Mouse (Mus musculus): ENCODE measurements around the gene Nr3c2. TPM values are rescaled to one million over a fixed set of nuclear protein-coding genes. Genes with fewer than 3 reads are reported as not detected.

The Nr3c2 gene
- total RNA-seq, 1 experiment = 1.4 TPM

DNA sequence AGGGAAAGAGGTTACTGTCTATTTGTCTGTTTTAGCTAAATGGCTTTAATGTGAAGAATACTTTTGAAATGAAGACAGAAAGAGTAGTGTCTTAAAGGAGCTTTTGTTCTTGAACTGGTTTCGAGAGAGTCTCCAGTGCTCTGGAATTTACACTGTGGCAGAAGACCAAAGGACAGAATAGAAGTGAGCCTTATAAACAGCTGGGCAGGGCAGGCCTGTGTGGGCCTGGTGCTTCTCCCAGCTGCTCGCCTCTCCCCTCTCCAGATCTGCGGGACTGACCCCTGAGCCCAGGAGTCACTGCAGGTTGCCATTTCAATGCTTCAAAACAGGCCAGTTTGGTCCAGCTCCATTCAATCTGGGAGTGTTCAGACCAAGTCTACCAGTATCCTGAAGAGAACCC is 274.5 kb downstream of the Nr3c2 start:
- H3K9me3 ChIP-seq (ENCODE audit: control insufficient read depth, insufficient read depth, low read depth, low read length) = no peaks in the 10 kb centered on the region
- no peaks in the 10 kb centered on the region for H3K4me1 ChIP-seq (ENCODE audit: control insufficient read depth in 2 of 2, insufficient read depth in 2 of 2, low read length in 2 of 2, poor library complexity in 1 of 2)
- no peak overlapping the region for H3K27ac ChIP-seq (ENCODE audit: insufficient read depth, low read depth, low read length, poor library complexity, severe bottlenecking)
- H3K36me3 ChIP-seq (ENCODE audit: control insufficient read depth, insufficient read depth, low read length, poor library complexity, severe bottlenecking) = no peaks in the 10 kb centered on the region
- no peak overlapping the region for H3K4me3 ChIP-seq (ENCODE audit: insufficient read depth in 1 of 2, low read depth in 1 of 2, low read length in 2 of 2, poor library complexity in 1 of 2, severe bottlenecking in 1 of 2)
- no peak overlapping the region for H3K9ac ChIP-seq (ENCODE audit: insufficient read depth, low read depth, low read length, poor library complexity, severe bottlenecking)
- no peak for DNase-seq (ENCODE audit: low read depth, low spot score)
- in situ Hi-C loops (cut with MboI; ENCODE audit: low sequenced_read_pairs in 2 of 2, unreplicated experiment in 2 of 2) = no loop called here
- TF ChIP-seq ZC3H11A (IDR thresholded peaks at IDR 0.05; ENCODE audit: borderline replicate concordance, low read depth, low read length) = no peak
- no peak for TF ChIP-seq ZNF384 (IDR thresholded peaks at IDR 0.05; ENCODE audit: low read depth, low read length)
- no peak for TF ChIP-seq MAFK (IDR thresholded peaks at IDR 0.05; ENCODE audit: insufficient read depth, low read depth, low read length)
- TF ChIP-seq HCFC1 (IDR thresholded peaks at IDR 0.05; ENCODE audit: borderline replicate concordance, insufficient read depth, low read length) = no peak
- TF ChIP-seq CHD2 (IDR thresholded peaks at IDR 0.05; ENCODE audit: low read depth, low read length) = no peak

DNA sequence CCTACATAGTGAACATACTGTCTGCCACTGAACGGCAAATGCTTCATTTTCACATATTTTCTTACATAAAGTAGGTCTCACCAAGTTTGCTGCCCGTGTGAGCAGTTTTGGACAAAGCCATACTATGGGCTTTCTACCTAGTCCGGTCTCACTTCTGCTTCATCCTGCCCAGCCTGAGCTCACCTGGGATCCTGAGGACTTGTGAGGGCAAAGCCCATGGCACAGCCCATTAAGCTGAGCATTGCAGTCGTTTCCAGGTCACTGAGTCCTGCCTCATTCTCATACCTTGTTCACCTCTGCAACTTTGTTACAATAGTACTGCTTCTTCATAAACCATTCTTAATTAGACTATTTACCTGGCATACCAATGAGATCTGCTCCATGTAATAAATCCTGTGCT is 276.2 kb downstream of the Nr3c2 start:
- Histone ChIP-seq H3K4me3 (ENCODE audit: insufficient read depth in 1 of 2, low read depth in 1 of 2, low read length in 2 of 2, poor library complexity in 1 of 2, severe bottlenecking in 1 of 2) (no peak overlapping the region), H3K36me3 (ENCODE audit: control insufficient read depth, insufficient read depth, low read length, poor library complexity, severe bottlenecking) (no peaks in the 10 kb centered on the region), H3K9ac (ENCODE audit: insufficient read depth, low read depth, low read length, poor library complexity, severe bottlenecking) (no peak overlapping the region), H3K4me1 (ENCODE audit: control insufficient read depth in 2 of 2, insufficient read depth in 2 of 2, low read length in 2 of 2, poor library complexity in 1 of 2) (no peaks in the 10 kb centered on the region), H3K9me3 (ENCODE audit: control insufficient read depth, insufficient read depth, low read depth, low read length) (no peaks in the 10 kb centered on the region), H3K27ac (ENCODE audit: insufficient read depth, low read depth, low read length, poor library complexity, severe bottlenecking) (no peak overlapping the region)
- in situ Hi-C loops (cut with MboI; ENCODE audit: low sequenced_read_pairs in 2 of 2, unreplicated experiment in 2 of 2) = no loop called here
- DNase-seq (ENCODE audit: low read depth, low spot score) = no peak
- TF ChIP-seq ZNF384 (IDR thresholded peaks at IDR 0.05; ENCODE audit: low read depth, low read length) (no peak), CHD2 (IDR thresholded peaks at IDR 0.05; ENCODE audit: low read depth, low read length) (no peak), MAFK (IDR thresholded peaks at IDR 0.05; ENCODE audit: insufficient read depth, low read depth, low read length) (no peak), HCFC1 (IDR thresholded peaks at IDR 0.05; ENCODE audit: borderline replicate concordance, insufficient read depth, low read length) (no peak), ZC3H11A (IDR thresholded peaks at IDR 0.05; ENCODE audit: borderline replicate concordance, low read depth, low read length) (no peak)

DNA sequence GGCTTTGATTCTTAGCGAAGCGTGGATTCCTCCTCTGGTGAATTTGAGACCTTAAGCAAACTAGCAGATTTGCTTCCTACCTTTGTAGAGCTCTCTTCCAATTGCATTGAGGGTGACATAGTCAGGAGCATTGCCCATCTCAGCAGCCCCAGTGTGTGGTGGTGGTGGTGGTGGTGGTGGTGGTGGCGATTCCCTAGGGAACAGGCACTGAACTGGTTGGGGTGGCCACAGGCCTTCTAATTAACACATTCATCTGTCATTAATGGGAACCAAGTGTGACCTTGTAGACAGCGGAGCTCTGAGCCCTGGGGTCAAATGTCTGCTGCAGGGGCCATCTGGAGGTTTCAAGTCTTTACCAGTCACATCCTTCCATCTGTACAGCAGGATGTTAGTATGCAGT is 277.1 kb downstream of the Nr3c2 start:
- Histone ChIP-seq H3K9ac (ENCODE audit: insufficient read depth, low read depth, low read length, poor library complexity, severe bottlenecking) (no peak overlapping the region), H3K36me3 (ENCODE audit: control insufficient read depth, insufficient read depth, low read length, poor library complexity, severe bottlenecking) (no peaks in the 10 kb centered on the region), H3K4me1 (ENCODE audit: control insufficient read depth in 2 of 2, insufficient read depth in 2 of 2, low read length in 2 of 2, poor library complexity in 1 of 2) (no peaks in the 10 kb centered on the region), H3K4me3 (ENCODE audit: insufficient read depth in 1 of 2, low read depth in 1 of 2, low read length in 2 of 2, poor library complexity in 1 of 2, severe bottlenecking in 1 of 2) (no peak overlapping the region), H3K27ac (ENCODE audit: insufficient read depth, low read depth, low read length, poor library complexity, severe bottlenecking) (no peak overlapping the region), H3K9me3 (ENCODE audit: control insufficient read depth, insufficient read depth, low read depth, low read length) (no peaks in the 10 kb centered on the region)
- TF ChIP-seq ZNF384 (IDR thresholded peaks at IDR 0.05; ENCODE audit: low read depth, low read length) = no peak
- no peak for TF ChIP-seq HCFC1 (IDR thresholded peaks at IDR 0.05; ENCODE audit: borderline replicate concordance, insufficient read depth, low read length)
- no peak for TF ChIP-seq MAFK (IDR thresholded peaks at IDR 0.05; ENCODE audit: insufficient read depth, low read depth, low read length)
- no peak for TF ChIP-seq ZC3H11A (IDR thresholded peaks at IDR 0.05; ENCODE audit: borderline replicate concordance, low read depth, low read length)
- no peak for TF ChIP-seq CHD2 (IDR thresholded peaks at IDR 0.05; ENCODE audit: low read depth, low read length)
- in situ Hi-C loops (cut with MboI; ENCODE audit: low sequenced_read_pairs in 2 of 2, unreplicated experiment in 2 of 2) = no loop called here
- DNase-seq (ENCODE audit: low read depth, low spot score) = no peak

DNA sequence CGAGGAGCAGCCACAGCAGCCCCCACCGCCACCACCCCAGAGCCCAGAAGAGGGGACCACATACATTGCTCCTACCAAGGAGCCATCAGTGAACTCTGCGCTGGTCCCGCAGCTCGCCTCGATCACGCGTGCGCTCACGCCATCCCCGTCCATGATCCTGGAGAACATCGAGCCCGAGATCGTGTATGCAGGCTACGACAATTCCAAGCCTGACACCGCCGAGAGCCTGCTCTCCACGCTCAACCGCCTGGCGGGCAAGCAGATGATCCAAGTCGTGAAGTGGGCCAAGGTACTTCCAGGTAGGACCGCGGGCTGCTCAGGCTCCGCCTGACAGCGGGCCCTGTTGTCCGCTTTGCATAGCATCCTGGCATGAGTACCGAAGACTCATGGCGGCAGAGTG is 286.6 kb downstream of the Nr3c2 start:
- no peaks in the 10 kb centered on the region for H3K36me3 ChIP-seq (ENCODE audit: control insufficient read depth, insufficient read depth, low read length, poor library complexity, severe bottlenecking)

More for the DNA sequence above, 286.6 kb downstream of the Nr3c2 start:
- peak overlapping the region; percentile 52; the same call in 1 of the 2 replicates for H3K9ac ChIP-seq (ENCODE audit: insufficient read depth, low read depth, low read length, poor library complexity, severe bottlenecking)
- peak; percentile 12 for DNase-seq (ENCODE audit: low read depth, low spot score)
- TF ChIP-seq MAFK (IDR thresholded peaks at IDR 0.05; ENCODE audit: insufficient read depth, low read depth, low read length) = no peak
- TF ChIP-seq ZC3H11A (IDR thresholded peaks at IDR 0.05; ENCODE audit: borderline replicate concordance, low read depth, low read length) = no peak
- TF ChIP-seq ZNF384 (IDR thresholded peaks at IDR 0.05; ENCODE audit: low read depth, low read length) = no peak
- no peak for TF ChIP-seq HCFC1 (IDR thresholded peaks at IDR 0.05; ENCODE audit: borderline replicate concordance, insufficient read depth, low read length)
- no peak for TF ChIP-seq CHD2 (IDR thresholded peaks at IDR 0.05; ENCODE audit: low read depth, low read length)
- H3K27ac ChIP-seq (ENCODE audit: insufficient read depth, low read depth, low read length, poor library complexity, severe bottlenecking) = no peak overlapping the region
- H3K4me3 ChIP-seq (ENCODE audit: insufficient read depth in 1 of 2, low read depth in 1 of 2, low read length in 2 of 2, poor library complexity in 1 of 2, severe bottlenecking in 1 of 2) = peak overlapping the region; percentile 37 to 60
- in situ Hi-C loops (cut with MboI; ENCODE audit: low sequenced_read_pairs in 2 of 2, unreplicated experiment in 2 of 2) = no loop called here
- H3K4me1 ChIP-seq (ENCODE audit: control insufficient read depth in 2 of 2, insufficient read depth in 2 of 2, low read length in 2 of 2, poor library complexity in 1 of 2) = no peaks in the 10 kb centered on the region
- no peaks in the 10 kb centered on the region for H3K9me3 ChIP-seq (ENCODE audit: control insufficient read depth, insufficient read depth, low read depth, low read length)
